Mouse (Mus musculus): ENCODE measurements at regions not wholly inside any gene's neighbourhood (a gene's known extent, or its start where the extent isn't known, plus 50 kb on each side); places are given as distances from the start of the nearest gene placed in this dataset.

GRCm38 (mm10) chr12:106226776-106227562, 216.9 kb downstream of the Vrk1 start:
- TF ChIP-seq FLI1 (IDR thresholded peaks at IDR 0.05; ENCODE audit: low read length) (no peak), GATA1 (IDR thresholded peaks at IDR 0.05; ENCODE audit: borderline replicate concordance, low read length) (no peak)
